Mouse (Mus musculus) cortical plate, adult 2 months (tissue): ENCODE results near the gene Khdrbs2. TPM values are rescaled to one million over a fixed set of nuclear protein-coding genes. Genes with fewer than 3 reads are reported as not detected.

Experiments
- H3K27ac ChIP-seq: fragments of 200-500 bp; 2 replicates; pipeline ENCODE4 v1.5.1; 2012; ENCODE audit warnings: low read length, control low read depth, inconsistent platforms; ENCODE audit not compliant: insufficient read depth
- H3K4me1 ChIP-seq: fragments of 200-500 bp; 2 replicates; pipeline ENCODE4 v1.6.1; 2011; ENCODE audit warnings: low read length; ENCODE audit not compliant: control insufficient read depth, insufficient read depth
- H3K4me3 ChIP-seq: fragments of 200-500 bp; 2 replicates; pipeline ENCODE4 v1.5.1; 2011; ENCODE audit warnings: mild to moderate bottlenecking, low read length, control low read depth; ENCODE audit not compliant: insufficient read depth
- CTCF ChIP-seq: fragments of 200-500 bp; IDR thresholded peaks from 2 replicates; pipeline ENCODE4 v1.5.1; 2011; ENCODE audit warnings: mild to moderate bottlenecking, control low read depth, low read length; ENCODE audit not compliant: insufficient read depth; ENCODE audit errors: extremely low read depth
- POLR2A ChIP-seq: fragments of 200-500 bp; IDR thresholded peaks from 2 replicates; pipeline ENCODE4 v1.6.1; 2011; ENCODE audit warnings: mild to moderate bottlenecking, low read length, control low read depth; ENCODE audit not compliant: insufficient read depth; ENCODE audit errors: extremely low read depth
- polyA plus RNA-seq: library from polyadenylated mRNA; depleted of rRNA; stranded (reverse); fragments of >200 nt; gene quantifications from 2 replicates; pipeline ENCODE4 v1.2.3, GENCODE M21; 2012

The Khdrbs2 gene
- polyA plus RNA-seq, 1 experiment, result 9.5 TPM

DNA sequence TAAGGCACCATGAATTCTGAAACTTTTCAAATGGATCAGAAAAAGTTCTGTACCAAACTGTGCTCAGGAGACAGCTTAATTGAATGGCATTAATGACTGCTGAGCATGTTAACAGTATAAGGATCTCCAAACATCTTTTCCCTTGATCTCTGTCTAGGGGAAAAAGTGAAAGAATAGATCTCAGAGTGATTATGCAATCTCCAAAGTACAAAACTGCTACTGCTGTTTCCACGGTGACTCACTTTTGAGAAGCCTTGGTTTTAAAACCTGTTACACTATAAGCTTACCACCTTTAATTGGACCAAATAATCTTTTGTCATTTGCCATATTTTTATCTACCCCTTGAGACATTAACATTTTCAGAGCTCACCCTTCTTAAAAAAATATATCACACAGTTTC lies 453.5 kb downstream of the Khdrbs2 start:
- Histone ChIP-seq H3K4me3 (no peak overlapping the region), H3K4me1 (no peaks in the 10 kb centered on the region), H3K27ac (no peak overlapping the region)
- TF ChIP-seq POLR2A (no peak), CTCF (no peak)

DNA sequence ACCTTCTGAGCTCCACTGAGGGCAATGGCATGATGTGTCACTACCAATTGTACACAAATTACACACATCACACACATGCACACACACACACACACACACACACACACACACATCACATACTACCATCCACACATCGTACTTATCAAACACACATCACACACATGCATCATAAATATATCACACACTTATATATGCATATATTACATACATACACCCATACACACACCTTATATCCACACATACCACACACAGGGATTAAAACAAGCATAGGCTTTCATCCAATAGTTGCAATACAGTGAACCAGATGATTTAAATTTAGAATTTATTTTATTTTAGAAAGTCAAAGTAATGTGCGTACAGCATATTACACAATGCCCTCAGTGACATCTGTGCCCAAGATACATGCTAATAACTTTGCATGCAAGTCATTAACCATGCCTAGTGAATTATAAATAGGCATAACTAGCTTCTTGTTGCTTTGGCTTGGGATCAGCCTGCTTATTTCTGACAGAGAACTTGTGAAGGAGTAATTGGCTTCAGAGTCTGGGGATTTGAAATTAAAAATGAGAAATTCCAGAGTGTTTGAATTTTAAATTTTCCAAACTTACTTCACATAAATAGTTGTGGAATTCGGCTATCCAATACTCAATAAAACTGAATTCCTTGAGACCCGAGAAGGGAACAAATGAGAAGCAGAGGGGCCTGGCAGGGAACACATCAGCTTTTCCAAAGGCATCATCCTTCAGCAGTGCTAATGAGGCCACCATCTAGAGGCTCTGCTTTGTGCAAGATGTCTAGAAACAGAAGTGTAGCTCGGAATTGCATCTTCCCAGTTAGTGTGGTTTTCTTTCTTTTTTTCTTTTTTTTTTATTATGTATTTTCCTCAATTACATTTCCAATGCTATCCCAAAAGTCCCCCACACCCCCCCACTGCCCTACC lies 460.2 kb downstream of the Khdrbs2 start:
- peak overlapping the region; percentile 87; the same call in 1 of the 2 replicates for H3K27ac ChIP-seq
- H3K4me1 ChIP-seq, result peaks cover 5% of the 10 kb centered on the region; the same call in 1 of the 2 replicates
- no peak for TF ChIP-seq CTCF
- TF ChIP-seq POLR2A, result no peak

DNA sequence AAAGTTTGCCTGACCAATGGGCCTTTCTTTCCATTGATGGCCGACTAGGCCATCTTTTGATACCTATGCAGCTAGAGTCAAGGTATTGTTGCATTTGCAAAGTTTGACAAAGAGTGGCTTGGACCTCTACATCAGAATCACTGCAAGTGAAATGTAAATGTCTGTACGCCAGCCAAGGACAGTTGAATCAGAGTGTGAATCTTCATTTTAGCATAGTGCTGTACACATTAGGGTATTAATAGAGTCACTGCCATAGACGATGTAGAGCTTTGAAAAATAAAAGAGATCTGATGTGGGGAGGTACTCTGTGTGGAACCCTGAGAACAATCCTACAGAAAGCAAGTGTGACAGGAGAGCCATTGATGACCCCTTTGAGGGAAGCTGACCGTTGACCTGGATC lies 460.9 kb downstream of the Khdrbs2 start:
- peaks cover 5% of the 10 kb centered on the region; the same call in 1 of the 2 replicates for H3K4me1 ChIP-seq
- H3K4me3 ChIP-seq, result no peak overlapping the region
- TF ChIP-seq CTCF, result no peak
- TF ChIP-seq POLR2A, result no peak
- H3K27ac ChIP-seq, result peak overlapping the region; percentile 77; the same call in 1 of the 2 replicates

More for the DNA sequence above, 460.2 kb downstream of the Khdrbs2 start:
- no peak overlapping the region for H3K4me3 ChIP-seq

DNA sequence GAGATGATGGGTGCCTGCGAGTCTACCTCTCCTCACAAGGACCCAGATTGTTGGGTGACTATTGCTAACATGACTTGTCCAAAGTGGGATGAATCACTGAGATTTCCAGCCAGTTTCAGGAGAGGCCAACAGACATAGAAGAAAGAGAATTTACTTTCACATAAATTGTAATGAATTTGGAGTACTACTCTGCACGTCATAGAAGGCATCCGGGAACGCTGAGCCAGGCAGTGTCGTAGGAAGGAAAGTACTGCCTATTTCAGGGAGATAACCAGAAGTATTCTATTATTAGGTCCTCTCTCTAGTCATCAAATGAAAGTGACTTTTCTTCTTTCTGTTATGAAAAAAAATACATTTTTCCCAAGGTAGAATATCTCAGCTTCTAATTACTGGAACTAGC lies 466.6 kb downstream of the Khdrbs2 start:
- TF ChIP-seq POLR2A (no peak), CTCF (no peak)
- Histone ChIP-seq H3K4me1 (no peaks in the 10 kb centered on the region; the same call in 1 of the 2 replicates), H3K4me3 (no peak overlapping the region), H3K27ac (no peak overlapping the region)

DNA sequence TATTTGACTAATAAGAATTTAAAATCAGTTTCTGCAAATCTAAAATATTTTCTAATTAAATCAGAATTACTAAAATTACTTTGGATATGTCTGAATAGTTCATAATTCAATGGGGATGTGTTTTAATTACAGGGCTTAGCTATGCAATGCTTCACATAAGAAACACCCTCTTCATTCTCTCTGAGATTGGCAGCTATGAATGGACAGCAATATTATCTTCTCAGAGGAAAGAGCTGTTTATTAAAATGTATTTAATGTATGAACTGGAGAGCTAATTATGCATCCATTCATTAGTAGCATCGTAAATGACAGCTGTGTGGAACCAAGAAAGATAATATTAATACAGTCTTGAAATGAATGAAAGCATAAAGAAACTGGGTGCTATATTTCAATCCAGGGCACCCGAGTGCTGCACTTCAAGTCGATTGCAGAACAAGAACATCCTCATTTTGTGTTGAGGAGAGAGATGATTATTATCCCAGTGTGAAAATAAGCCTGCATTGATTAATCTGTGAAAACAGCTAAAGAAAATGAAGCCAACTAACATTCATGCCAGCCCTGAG lies 477.2 kb downstream of the Khdrbs2 start:
- H3K4me3 ChIP-seq, result no peak overlapping the region
- no peak for TF ChIP-seq POLR2A
- TF ChIP-seq CTCF, result no peak
- H3K27ac ChIP-seq, result no peak overlapping the region
- H3K4me1 ChIP-seq, result no peaks in the 10 kb centered on the region

DNA sequence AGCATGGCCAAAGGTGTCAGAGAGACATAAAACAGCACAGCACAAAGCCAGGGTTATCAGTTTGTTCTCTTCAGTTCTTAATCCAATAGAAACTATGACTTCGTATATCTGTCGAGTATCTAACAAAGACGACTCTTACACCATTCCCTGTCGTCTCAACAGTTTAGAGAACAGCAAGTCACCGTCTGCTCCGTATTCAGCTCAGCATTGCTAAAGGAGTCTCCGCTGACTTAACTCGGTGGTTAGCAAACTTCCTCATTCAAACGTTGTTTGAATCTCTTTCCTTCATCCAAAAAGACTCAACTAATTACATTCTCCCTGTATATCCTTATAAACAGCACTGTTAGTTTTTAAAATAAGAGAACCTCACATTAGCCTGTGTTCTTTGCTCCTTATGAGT lies 521.3 kb downstream of the Khdrbs2 start:
- Histone ChIP-seq H3K27ac (no peak overlapping the region), H3K4me1 (no peaks in the 10 kb centered on the region), H3K4me3 (no peak overlapping the region)
- TF ChIP-seq POLR2A (no peak), CTCF (no peak)

DNA sequence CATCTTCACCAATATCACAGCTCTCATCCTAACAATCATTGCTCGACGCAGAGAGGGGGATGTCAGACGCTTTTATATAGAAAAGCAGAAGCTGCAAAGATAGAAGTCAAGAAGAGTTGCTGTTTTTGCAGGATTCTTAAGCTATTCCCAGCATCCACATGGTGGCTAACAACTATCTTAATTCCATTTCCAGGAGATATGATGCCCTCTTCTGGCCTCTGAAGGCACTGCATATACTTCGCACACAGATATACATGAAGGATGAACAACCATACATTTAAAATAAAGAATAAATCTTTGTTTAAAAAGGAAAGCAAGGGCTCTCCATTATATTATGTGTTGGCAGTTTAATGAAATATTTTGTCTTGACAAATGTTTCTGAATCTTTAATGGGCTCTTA lies 527.6 kb downstream of the Khdrbs2 start:
- no peak for TF ChIP-seq CTCF
- no peak for TF ChIP-seq POLR2A
- H3K4me3 ChIP-seq, result no peak overlapping the region
- no peak overlapping the region for H3K27ac ChIP-seq
- no peaks in the 10 kb centered on the region for H3K4me1 ChIP-seq

DNA sequence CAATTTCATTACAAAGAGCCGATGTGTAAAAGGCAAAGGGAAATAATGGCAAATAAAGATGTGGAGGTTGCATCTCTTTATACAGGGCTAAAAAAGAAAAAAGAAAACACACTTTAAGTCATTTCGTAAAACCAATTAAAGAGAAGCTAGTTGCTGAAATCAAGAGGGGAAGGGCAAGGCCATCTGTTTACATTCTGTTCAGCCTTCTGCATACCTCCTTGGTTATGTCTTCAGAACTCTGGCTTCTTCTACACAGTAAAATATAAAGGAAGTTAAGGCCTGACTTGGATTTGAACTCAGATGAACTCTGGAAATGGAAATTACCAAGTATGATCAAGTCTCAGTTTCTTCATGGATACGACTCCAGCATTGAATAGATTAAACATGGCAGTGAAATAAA lies 528.8 kb downstream of the Khdrbs2 start:
- Histone ChIP-seq H3K4me3 (no peak overlapping the region), H3K27ac (no peak overlapping the region), H3K4me1 (no peaks in the 10 kb centered on the region)
- TF ChIP-seq POLR2A (no peak), CTCF (no peak)
